Mouse (Mus musculus) hindbrain, embryonic 12.5 days (tissue): ENCODE data around the gene Zcchc2. TPM values are rescaled to one million over a fixed set of nuclear protein-coding genes. Genes with fewer than 3 reads are reported as not detected.

Source experiments
- ATAC-seq: fragments of 200-750 bp; cut with Nextera tagmentation; 2 replicates; pipeline ENCODE4 v1.8.0; 2017; ENCODE audit warnings: moderate TSS enrichment; ENCODE audit not compliant: low FRiP score
- H3K27ac ChIP-seq: fragments of 300-500 bp; sonication (generic); 2 replicates; pipeline ENCODE4 v1.5.1; 2016; ENCODE audit warnings: mild to moderate bottlenecking
- H3K27me3 ChIP-seq: fragments of 300-500 bp; sonication (generic); 2 replicates; pipeline ENCODE4 v1.6.1; 2016; ENCODE audit warnings: mild to moderate bottlenecking
- H3K36me3 ChIP-seq: fragments of 300-500 bp; sonication (generic); 2 replicates; pipeline ENCODE4 v1.6.1; 2016; ENCODE audit warnings: mild to moderate bottlenecking
- H3K4me1 ChIP-seq: fragments of 300-500 bp; sonication (generic); 2 replicates; pipeline ENCODE4 v1.6.1; 2016
- H3K4me2 ChIP-seq: fragments of 300-500 bp; sonication (generic); replicated peaks from 2 replicates; pipeline ENCODE4 v1.6.1; 2016; ENCODE audit warnings: mild to moderate bottlenecking
- H3K4me3 ChIP-seq: fragments of 300-500 bp; sonication (generic); 2 replicates; pipeline ENCODE4 v1.5.1; 2016; ENCODE audit warnings: mild to moderate bottlenecking
- H3K9ac ChIP-seq: fragments of 300-500 bp; sonication (generic); 2 replicates; pipeline ENCODE4 v1.6.1; 2016; ENCODE audit warnings: mild to moderate bottlenecking, moderate library complexity
- H3K9me3 ChIP-seq: fragments of 300-500 bp; sonication (generic); replicated peaks from 2 replicates; pipeline ENCODE4 v1.6.1; 2016; ENCODE audit warnings: mild to moderate bottlenecking
- WGBS: fragments of 180-500 bp; shearing (Covaris S2); methylation state at CpG from one replicate; pipeline ENCODE4 v1.1.7; 2016; 5-methylcytosine and 5-hydroxymethylcytosine counted together
- polyA plus RNA-seq: library from polyadenylated mRNA; unstranded; fragments of >200 nt; fragmentation: Nextera tagmentation; extraction: Ambion mirVana; gene quantifications from 2 replicates; pipeline ENCODE4 v1.2.1, GENCODE M21; 2016

Gene Zcchc2
- polyA plus RNA-seq, 1 experiment from 2014 or later: 2.0 TPM

DNA sequence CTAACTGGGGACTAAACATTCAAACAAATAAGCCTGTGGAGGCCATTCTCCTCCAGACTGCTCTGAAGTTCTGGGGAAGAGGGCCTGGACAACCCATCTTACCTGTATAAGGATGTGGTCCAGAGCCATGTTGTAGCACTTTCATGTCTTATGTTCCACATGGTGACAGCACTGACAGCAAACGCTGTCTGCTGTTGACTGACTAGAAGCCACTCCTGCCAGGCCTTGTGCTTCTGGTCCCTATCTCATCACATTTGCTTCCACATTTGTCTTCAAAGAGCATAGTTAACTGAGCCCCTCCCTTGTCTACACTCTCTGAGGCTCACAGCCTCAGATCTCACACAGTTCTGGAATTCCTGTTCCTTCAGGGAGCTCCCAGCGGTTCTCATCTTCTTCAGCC is 34.0 kb downstream of the Zcchc2 start:
- Histone ChIP-seq H3K4me1 (no peaks in the 10 kb centered on the region), H3K4me2 (no peak overlapping the region), H3K9ac (no peak overlapping the region), H3K9me3 (no peaks in the 10 kb centered on the region), H3K4me3 (no peak overlapping the region), H3K27me3 (no peaks in the 10 kb centered on the region), H3K36me3 (peaks cover 33% of the 10 kb centered on the region), H3K27ac (no peak overlapping the region)
- 91% methylated on average over 2 of the region's 2 CpGs for WGBS
- no peak for ATAC-seq

DNA sequence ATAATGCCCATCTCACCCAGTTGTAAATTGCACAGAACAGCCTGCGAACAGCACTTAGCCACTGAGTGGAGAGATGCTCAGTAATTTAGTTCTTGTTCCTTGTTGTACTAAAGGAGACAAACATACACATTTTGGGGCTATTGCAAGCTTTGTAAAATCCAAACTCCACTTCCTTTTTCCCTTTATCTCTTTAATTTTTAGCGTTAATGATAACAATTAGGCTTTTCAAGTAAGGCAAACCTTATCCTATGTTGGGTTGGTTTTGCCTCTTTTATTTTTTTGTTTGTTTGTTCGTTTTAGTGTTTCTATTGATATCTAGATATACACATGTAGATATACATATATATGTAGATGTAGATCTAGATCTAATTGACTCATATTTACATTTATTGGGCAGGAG is 34.6 kb downstream of the Zcchc2 start:
- H3K9ac ChIP-seq: no peak overlapping the region
- no peak overlapping the region for H3K27ac ChIP-seq
- H3K4me3 ChIP-seq: no peak overlapping the region
- WGBS: 98% methylated on average over 3 of the region's 3 CpGs
- no peak for ATAC-seq
- H3K4me2 ChIP-seq: no peak overlapping the region
- H3K9me3 ChIP-seq: no peaks in the 10 kb centered on the region
- H3K27me3 ChIP-seq: no peaks in the 10 kb centered on the region
- H3K4me1 ChIP-seq: no peaks in the 10 kb centered on the region
- peaks cover 35% of the 10 kb centered on the region for H3K36me3 ChIP-seq

DNA sequence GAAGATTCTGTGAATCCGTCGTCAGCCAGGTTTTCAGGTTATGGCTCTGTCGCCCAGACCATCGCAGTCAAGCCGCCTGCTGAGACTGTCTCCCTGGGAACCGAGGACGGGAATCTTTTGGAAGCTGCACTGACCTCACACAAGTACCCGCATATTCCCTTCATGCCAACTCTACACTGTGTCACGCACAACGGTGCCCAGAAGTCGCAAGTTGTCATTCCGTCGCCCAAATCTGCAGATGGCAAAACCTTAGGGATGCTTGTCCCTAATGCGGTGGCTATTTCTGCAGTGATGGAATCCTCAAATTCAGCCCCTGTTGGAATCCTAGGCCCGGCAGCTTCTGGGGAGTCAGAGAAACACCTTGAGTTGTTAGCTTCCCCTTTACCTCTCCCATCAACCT is 39.6 kb downstream of the Zcchc2 start:
- 92% methylated on average over 15 of the region's 15 CpGs for WGBS
- no peak overlapping the region for H3K27ac ChIP-seq
- no peaks in the 10 kb centered on the region for H3K9me3 ChIP-seq
- no peak overlapping the region for H3K4me3 ChIP-seq
- no peaks in the 10 kb centered on the region for H3K4me1 ChIP-seq
- peaks cover 28% of the 10 kb centered on the region for H3K36me3 ChIP-seq
- H3K9ac ChIP-seq: no peak overlapping the region
- H3K4me2 ChIP-seq: no peak overlapping the region
- no peaks in the 10 kb centered on the region for H3K27me3 ChIP-seq
- no peak for ATAC-seq

DNA sequence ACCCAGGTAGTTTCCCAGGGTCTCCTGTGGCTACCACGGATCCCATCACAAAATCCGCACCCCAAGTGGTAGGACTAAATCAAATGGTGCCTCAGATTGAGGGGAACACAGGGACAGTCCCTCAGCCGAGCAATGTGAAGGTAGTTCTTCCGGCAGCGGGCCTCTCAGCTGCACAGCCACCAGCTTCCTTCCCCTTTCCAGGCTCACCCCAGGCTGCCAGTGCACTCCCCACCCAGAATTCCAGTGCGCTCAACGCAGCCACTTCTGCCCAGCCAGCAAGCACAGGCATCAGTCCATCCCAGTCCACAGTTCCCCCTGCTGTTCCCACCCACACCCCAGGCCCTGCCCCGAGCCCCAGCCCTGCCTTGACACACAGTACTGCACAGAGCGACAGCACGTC is 40.1 kb downstream of the Zcchc2 start:
- H3K9me3 ChIP-seq: no peaks in the 10 kb centered on the region
- H3K4me2 ChIP-seq: no peak overlapping the region
- peaks cover 28% of the 10 kb centered on the region for H3K36me3 ChIP-seq
- H3K27me3 ChIP-seq: no peaks in the 10 kb centered on the region
- H3K4me1 ChIP-seq: no peaks in the 10 kb centered on the region
- no peak overlapping the region for H3K4me3 ChIP-seq
- no peak for ATAC-seq
- no peak overlapping the region for H3K27ac ChIP-seq
- 90% methylated on average over 10 of the region's 10 CpGs for WGBS
- no peak overlapping the region for H3K9ac ChIP-seq

DNA sequence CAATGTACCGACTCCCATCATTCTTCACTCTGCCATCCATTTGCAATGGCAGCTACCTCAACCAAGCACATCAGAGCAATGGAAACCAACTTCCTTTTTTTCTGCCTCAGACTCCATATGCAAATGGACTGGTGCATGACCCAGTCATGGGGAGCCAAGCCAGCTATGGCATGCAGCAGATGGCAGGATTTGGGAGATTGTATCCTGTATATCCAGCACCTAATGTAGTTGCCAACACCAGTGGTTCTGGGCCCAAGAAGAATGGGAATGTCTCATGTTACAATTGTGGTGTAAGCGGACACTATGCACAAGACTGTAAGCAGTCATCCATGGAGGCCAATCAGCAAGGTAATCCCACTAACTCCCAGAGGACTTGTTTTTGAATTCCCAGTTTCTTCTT is 40.7 kb downstream of the Zcchc2 start:
- Histone ChIP-seq H3K4me3 (no peak overlapping the region), H3K4me1 (0 out of 2 replicates have a peak, but pooled peaks cover 2% of the 10 kb centered on the region), H3K9ac (no peak overlapping the region), H3K9me3 (no peaks in the 10 kb centered on the region), H3K36me3 (peaks cover 28% of the 10 kb centered on the region), H3K27me3 (no peaks in the 10 kb centered on the region), H3K4me2 (no peak overlapping the region), H3K27ac (no peak overlapping the region)
- ATAC-seq: no peak
- 85% methylated on average over 2 of the region's 2 CpGs for WGBS

DNA sequence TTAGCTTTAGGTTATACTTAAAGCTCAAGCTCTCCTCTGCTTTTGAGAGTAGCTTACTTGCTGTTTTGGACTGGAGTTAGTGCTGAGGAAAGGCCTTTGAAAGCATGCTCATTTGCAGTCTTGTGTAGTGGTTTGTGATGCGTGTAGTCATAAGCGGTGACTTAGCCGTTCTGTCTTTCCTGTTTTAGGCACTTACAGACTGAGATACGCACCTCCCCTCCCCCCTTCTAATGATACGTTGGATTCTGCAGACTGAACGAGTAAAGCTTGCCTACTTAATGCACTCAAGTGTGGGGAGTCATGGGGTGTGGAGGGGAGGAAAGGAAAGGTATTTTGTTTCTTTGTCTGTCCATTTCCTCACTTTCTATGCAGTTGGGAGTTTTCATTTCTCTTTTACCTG is 41.7 kb downstream of the Zcchc2 start:
- H3K4me3 ChIP-seq: no peak overlapping the region
- 81% methylated on average over 6 of the region's 6 CpGs for WGBS
- 0 out of 2 replicates have a peak, but pooled peaks cover 2% of the 10 kb centered on the region for H3K4me1 ChIP-seq
- no peak overlapping the region for H3K27ac ChIP-seq
- H3K9me3 ChIP-seq: no peaks in the 10 kb centered on the region
- H3K36me3 ChIP-seq: peaks cover 28% of the 10 kb centered on the region
- no peak overlapping the region for H3K9ac ChIP-seq
- H3K4me2 ChIP-seq: no peak overlapping the region
- no peaks in the 10 kb centered on the region for H3K27me3 ChIP-seq
- ATAC-seq: no peak

DNA sequence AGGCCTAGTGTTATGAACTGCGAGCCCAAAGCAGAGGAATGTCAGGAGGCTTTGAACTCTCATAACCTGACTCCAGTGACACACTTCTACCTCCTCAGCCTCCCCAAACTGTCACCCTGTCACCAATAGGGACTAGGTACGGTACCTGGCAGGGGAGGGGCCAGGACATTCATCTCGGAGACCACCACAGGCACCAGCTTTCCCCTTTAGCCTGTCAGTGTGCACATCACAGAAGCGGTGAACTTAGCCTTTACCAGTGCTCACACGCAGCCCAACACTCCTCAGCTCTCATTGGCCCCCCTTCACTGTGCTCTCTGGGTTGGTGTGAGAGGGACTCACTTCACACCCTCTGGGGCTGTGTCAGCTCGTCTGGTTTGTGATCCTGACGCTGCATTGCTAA is 44.6 kb downstream of the Zcchc2 start:
- Histone ChIP-seq H3K4me2 (no peak overlapping the region), H3K4me3 (no peak overlapping the region), H3K27me3 (no peaks in the 10 kb centered on the region), H3K9me3 (no peaks in the 10 kb centered on the region), H3K4me1 (0 out of 2 replicates have a peak, but pooled peaks cover 2% of the 10 kb centered on the region), H3K9ac (no peak overlapping the region), H3K27ac (no peak overlapping the region), H3K36me3 (peaks cover 15% of the 10 kb centered on the region)
- no peak for ATAC-seq
- 78% methylated on average over 7 of the region's 7 CpGs for WGBS

DNA sequence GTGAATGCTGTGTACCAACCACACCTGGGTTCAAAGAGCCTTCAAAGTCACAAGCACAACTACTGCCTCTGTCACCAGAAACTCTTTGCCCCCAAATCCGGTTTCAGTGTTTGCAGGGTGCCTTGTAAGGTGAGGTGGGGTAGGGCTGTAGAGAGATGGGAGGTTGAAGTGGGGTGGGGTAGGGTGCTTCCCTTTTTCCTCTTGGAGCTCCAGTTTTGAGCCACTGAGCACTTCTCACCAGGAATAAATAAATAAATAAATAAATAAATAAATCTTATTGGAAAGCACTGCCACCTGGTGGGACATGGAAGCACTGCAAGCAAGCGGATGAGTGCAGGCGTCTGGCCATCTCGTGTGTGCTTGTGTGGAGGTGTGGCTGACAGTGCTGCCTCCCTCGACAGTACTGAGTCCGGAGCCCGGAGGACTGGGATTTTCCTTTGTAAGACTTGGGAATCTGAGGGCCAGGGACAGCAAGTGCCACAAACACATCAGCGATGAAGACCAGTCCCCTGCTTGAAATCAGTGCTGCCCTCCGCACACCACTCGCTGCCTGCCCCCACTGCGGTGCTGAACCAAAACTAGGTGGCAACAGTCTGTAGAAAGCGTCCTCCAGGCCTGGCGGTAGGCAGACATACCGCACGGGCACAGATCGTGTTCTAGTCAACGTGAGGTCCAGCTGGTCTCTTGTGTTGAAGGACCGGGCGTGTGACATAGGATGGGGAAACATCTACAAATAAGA is 46.8 kb downstream of the Zcchc2 start:
- H3K27ac ChIP-seq: no peak overlapping the region
- no peaks in the 10 kb centered on the region for H3K36me3 ChIP-seq
- H3K4me2 ChIP-seq: no peak overlapping the region
- 0 out of 2 replicates have a peak, but pooled peaks cover 2% of the 10 kb centered on the region for H3K4me1 ChIP-seq
- no peaks in the 10 kb centered on the region for H3K27me3 ChIP-seq
- H3K9ac ChIP-seq: no peak overlapping the region
- no peaks in the 10 kb centered on the region for H3K9me3 ChIP-seq
- WGBS: 64% methylated on average over 19 of the region's 19 CpGs
- peak; percentile 77 for ATAC-seq
- H3K4me3 ChIP-seq: no peak overlapping the region

DNA sequence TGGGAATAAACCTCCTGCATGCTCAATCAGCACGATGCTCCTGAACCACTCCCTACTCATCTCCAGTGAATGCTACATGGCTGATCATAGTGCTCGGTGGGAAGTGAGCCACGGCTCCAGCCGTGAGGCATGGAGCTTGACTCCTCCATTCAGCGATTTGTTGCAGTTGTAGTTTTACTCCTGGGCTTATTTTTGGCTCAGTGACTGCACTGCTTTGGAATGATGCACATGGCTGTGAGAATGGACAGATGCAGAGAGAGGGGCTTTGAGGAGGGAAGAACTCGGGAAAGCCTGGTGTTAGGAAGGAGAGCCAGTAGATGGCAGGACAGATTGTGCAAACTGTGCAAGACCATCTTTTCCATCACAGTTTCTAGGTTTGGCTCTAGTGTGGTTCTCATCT is 49.1 kb downstream of the Zcchc2 start:
- no peaks in the 10 kb centered on the region for H3K36me3 ChIP-seq
- H3K4me3 ChIP-seq: no peak overlapping the region
- H3K9ac ChIP-seq: no peak overlapping the region
- 77% methylated on average over 6 of the region's 6 CpGs for WGBS
- H3K9me3 ChIP-seq: no peaks in the 10 kb centered on the region
- no peaks in the 10 kb centered on the region for H3K27me3 ChIP-seq
- ATAC-seq: no peak
- H3K4me2 ChIP-seq: no peak overlapping the region
- H3K4me1 ChIP-seq: 0 out of 2 replicates have a peak, but pooled peaks cover 2% of the 10 kb centered on the region
- no peak overlapping the region for H3K27ac ChIP-seq

DNA sequence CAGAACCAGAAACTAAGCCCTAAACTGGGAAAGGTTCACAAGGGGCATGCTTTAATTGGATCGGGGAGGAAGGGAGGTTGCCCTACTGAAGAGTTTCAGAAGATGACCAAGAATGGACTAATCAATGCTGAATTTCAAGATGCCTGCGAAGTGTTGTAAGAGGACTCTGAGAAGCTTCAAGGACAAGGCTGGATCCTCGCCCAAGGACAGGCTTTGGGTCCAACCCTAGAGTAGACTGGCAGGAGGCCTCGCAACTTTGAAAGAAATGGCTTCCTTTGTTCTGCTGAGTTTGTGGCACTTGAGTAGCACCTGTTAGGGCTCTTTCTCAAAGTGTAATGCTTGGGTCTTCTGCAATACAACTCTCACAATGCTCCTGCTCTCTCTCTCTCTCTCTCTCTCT is 50.1 kb downstream of the Zcchc2 start:
- no peak overlapping the region for H3K4me3 ChIP-seq
- no peaks in the 10 kb centered on the region for H3K36me3 ChIP-seq
- H3K9me3 ChIP-seq: no peaks in the 10 kb centered on the region
- H3K4me2 ChIP-seq: no peak overlapping the region
- H3K27me3 ChIP-seq: no peaks in the 10 kb centered on the region
- no peak for ATAC-seq
- H3K9ac ChIP-seq: no peak overlapping the region
- H3K27ac ChIP-seq: no peak overlapping the region
- 0 out of 2 replicates have a peak, but pooled peaks cover 2% of the 10 kb centered on the region for H3K4me1 ChIP-seq
- 96% methylated on average over 4 of the region's 4 CpGs for WGBS

DNA sequence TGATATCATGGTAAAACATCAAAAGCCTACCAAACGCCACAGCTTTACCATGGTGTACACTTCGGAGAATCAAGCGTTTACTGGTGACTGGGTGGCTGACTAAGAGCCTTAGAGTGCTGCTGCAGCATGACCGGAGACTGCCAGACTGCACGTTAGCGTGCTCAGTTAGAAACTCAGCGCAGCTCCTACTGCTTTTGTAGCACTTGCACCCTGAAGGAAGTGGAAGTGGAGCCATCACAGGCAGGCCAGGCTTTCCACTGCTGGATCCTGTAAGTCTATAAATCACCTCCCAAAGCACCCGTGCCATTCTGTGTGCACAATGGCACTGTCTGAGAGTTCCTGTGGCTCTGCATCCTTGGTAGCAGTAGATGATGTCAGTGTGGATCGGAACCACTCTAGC is 52.0 kb downstream of the Zcchc2 start:
- H3K4me2 ChIP-seq: no peak overlapping the region
- H3K4me3 ChIP-seq: no peak overlapping the region
- H3K4me1 ChIP-seq: no peaks in the 10 kb centered on the region
- H3K36me3 ChIP-seq: no peaks in the 10 kb centered on the region
- H3K9ac ChIP-seq: no peak overlapping the region
- no peak overlapping the region for H3K27ac ChIP-seq
- H3K9me3 ChIP-seq: no peaks in the 10 kb centered on the region
- ATAC-seq: no peak
- H3K27me3 ChIP-seq: no peaks in the 10 kb centered on the region
- WGBS: 93% methylated on average over 9 of the region's 9 CpGs

DNA sequence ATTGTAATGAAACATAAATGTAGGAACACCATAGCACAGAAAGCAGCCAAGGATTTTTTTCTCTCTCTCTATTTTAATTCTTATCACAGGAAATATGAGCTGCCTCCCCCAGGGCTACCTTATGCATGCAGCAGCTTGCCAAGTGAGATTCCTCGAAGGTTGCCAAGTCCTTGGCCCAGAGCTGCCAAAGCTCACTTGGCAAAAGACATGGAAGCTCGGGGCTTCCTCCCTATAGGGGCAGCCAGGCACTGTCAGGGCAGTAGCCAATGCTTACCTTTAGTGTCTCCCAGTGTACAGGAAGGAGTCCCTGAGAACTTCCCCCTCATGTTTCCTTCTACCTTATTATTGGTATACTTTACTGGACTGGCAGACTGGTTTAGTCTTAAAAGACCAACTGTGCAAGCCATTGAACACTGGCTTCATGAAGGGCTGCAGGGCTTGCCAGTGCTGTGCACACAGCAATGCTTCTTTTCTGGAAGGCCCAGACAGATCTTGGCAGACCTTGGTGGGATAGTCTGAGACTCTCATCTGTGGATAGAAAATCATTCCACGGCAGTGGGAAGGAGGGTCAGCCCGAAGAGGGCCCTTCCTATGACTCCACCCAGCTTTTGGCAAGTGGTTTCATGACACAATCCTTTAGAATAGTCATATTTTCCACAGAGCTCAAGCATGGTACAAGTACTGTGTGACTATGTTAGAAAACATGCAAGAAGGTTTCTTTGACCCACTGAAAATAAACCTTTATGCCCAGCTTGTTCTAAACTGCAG is 53.0 kb downstream of the Zcchc2 start:
- Histone ChIP-seq H3K4me2 (no peak overlapping the region), H3K9me3 (no peaks in the 10 kb centered on the region), H3K27ac (no peak overlapping the region), H3K4me3 (no peak overlapping the region), H3K4me1 (no peaks in the 10 kb centered on the region), H3K9ac (no peak overlapping the region), H3K27me3 (no peaks in the 10 kb centered on the region), H3K36me3 (no peaks in the 10 kb centered on the region)
- 87% methylated on average over 4 of the region's 4 CpGs for WGBS
- ATAC-seq: no peak

DNA sequence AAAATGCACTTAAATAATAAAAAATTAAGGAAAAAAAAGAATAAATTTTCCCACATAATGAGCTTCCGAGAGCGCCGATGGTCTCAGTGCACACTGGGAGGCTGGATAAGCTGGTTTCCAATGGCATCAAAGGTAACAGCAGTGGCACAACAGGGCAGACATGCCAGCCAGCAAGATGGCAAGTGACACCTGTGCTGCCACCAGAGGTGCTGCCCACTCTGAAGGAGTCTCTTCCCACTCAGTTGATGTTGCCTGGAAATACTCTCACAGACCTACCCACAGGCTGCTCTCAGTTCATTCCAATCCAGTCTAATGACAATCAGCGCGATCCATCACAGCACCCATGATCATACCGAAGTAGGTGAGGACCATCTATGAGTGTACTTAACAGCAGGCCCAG is 58.8 kb downstream of the Zcchc2 start:
- H3K4me2 ChIP-seq: no peak overlapping the region
- no peaks in the 10 kb centered on the region for H3K4me1 ChIP-seq
- H3K27ac ChIP-seq: no peak overlapping the region
- no peaks in the 10 kb centered on the region for H3K27me3 ChIP-seq
- H3K36me3 ChIP-seq: no peaks in the 10 kb centered on the region
- no peak for ATAC-seq
- no peaks in the 10 kb centered on the region for H3K9me3 ChIP-seq
- no peak overlapping the region for H3K9ac ChIP-seq
- 95% methylated on average over 6 of the region's 6 CpGs for WGBS
- H3K4me3 ChIP-seq: no peak overlapping the region
